Mouse (Mus musculus) right cerebral cortex, postnatal 36 days (tissue): ENCODE data around the gene Tceal6.
A peak's percentile ranks its signal among the peaks of the same experiment; 100 is the strongest.
"Not testable (repeated sequence)": the region's sequence is repeated elsewhere in the genome, so short reads cannot be mapped to it uniquely, and the experiment has no call there.

ENCODE experiments used
- DNase-seq, 2 experiments: peaks; one replicate each; pipeline ENCODE4 v3.0.0; 2022; ENCODE audit warnings: low spot score in 2 of 2, mixed read lengths in 1 of 2

Gene Tceal6

DNA sequence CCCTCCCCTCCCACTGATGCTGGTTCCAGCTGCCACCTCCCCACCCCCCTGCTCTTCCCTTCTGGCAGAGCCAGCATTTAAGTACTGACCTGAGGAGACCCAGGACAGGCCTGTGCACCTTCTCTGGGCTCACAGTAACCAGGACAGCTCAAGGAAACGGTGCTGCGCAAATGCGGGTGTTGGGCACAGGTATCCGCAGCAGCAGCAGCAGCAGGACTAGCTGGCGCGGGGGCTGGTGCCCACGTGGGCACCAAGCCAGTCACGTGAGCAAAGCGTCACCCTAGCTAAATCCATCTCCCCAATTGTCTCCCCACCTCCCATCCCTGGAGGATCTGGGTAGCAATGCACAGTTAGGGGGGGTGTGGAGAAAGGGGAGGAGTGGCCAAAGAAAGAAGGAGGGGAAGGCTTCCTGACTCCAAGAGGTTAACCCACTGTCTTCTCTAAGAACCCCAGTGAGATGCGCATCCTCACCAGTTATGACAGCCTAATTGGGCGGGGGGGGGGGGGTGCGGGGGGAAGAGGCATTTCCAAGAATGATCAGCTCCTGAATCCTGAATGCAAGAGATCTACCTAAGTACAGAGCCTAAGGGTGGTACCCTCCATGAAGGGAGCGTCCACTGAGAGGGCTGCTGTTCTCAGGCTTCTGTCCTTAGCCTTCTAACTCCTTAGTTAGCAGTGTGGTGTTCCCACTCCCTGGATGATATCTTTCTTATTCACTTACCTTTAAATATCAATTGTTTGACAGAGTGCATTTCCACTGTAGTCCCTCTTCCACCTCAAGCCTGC, at the start of gene Tceal6:
TSS of gene Tceal6 (minus strand) at position 252 of the 786 bp plus-strand sequence.
- peak; percentile 17 to 34 for DNase-seq

DNA sequence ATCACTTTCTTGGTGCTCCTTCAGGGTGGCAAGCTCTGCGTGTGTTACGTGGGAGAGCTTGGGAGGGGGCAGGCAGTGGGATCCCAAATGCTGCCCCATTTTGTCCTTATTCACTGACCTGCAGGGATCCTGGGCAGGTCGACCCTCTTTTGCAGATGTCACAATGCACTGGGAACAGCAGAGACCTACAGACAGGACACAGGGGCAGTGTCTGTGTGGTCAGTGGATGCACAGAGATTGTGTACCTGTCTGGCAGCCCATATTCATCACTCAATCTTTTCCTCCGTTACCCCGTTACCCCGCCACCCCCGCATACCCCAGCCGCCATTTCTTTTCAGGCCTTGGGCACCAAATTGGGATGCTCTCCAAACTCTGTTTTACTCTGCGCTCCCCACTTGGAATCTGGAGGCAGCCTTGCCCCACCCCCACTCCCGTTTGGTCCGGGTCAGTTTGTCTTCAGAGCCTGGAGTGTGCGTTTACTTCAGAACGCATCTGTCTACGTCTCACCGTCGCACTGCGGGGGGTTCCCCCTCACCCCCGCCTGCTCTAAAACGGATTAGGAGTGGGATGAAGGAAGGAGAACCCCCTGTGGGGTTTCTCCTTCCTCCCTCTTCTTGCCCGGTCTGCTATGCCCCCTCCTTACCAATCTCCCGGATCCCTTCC, 583 bp downstream of the Tceal6 start:
- DNase-seq: peak in 1 of 2 experiments; percentile 3

DNA sequence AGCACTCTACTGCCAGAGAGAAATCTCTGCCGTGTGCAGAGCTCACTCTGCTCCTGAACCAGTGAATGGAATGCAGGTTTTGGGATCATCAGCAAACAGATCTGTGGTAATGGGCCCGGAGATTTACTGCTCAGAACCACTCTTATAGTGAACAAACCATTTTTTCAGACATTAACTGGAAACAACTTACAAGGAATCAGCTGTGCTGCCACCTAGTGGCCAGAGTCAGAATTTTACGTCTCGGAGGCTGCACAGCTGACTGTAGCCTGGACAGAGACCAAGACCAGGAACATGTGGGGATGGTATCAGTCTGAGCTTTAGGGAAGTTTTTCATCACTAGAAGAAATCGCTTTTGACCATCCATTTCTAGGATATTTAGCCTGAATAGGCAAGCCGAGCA, 20.6 kb downstream of the Tceal6 start:
- not testable (repeated sequence) for DNase-seq

DNA sequence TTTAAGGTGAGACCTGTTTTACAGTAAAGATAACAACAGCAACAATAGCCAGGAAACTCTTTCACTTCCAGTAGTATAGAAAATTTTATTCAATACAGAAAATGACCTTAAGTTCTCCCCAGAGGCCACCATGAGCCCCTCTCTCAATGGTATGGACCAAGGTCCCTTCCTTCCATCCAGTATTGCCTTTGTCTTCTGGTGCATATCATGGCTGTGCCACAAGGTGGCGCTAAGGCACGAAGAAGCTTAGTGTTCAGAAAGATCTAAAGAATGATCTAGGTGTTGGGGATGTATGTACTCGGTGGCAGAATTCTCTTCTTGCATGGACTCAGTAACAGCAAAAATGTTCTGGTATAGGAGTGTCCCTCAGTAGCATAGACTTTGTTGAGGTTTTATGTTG, 21.8 kb downstream of the Tceal6 start:
- DNase-seq: not testable (repeated sequence)

DNA sequence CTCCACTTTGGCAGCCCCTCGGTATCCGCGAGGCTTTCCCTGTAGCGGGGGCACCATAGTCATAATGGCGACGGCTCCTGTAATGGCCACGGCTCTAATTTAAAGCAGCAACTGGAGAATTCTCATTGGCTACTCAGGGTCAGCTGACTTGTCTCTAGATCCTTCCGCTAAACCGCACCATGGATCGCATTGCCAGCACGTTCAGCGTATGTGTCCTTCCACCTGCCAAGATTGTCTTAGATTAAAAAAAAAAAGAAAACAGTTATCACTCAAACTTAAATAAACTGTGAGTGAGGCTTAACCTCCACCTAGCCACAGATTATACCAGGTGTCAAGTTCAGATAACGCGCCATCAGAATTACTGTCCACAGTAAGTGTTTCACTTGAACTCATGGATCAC, 33.0 kb downstream of the Tceal6 start, which contains the start of gene Gm15023:
TSS of gene Gm15023 (minus strand) at position 101 of the 400 bp plus-strand sequence.
- DNase-seq: not testable (repeated sequence)
